Mouse (Mus musculus) myocyte (in vitro differentiated cells): ENCODE results near the gene Helt.

Experiments used
- POLR2A ChIP-seq: IDR thresholded peaks from one replicate; pipeline ENCODE4 v1.6.1; 2011; ENCODE audit warnings: low read depth, mild to moderate bottlenecking, control low read depth, moderate library complexity; ENCODE audit not compliant: insufficient read length
- TCF12 ChIP-seq: IDR thresholded peaks from one replicate; pipeline ENCODE4 v1.6.1; 2011; ENCODE audit warnings: mild to moderate bottlenecking, control low read depth; ENCODE audit not compliant: poor library complexity, insufficient read depth, severe bottlenecking

DNA sequence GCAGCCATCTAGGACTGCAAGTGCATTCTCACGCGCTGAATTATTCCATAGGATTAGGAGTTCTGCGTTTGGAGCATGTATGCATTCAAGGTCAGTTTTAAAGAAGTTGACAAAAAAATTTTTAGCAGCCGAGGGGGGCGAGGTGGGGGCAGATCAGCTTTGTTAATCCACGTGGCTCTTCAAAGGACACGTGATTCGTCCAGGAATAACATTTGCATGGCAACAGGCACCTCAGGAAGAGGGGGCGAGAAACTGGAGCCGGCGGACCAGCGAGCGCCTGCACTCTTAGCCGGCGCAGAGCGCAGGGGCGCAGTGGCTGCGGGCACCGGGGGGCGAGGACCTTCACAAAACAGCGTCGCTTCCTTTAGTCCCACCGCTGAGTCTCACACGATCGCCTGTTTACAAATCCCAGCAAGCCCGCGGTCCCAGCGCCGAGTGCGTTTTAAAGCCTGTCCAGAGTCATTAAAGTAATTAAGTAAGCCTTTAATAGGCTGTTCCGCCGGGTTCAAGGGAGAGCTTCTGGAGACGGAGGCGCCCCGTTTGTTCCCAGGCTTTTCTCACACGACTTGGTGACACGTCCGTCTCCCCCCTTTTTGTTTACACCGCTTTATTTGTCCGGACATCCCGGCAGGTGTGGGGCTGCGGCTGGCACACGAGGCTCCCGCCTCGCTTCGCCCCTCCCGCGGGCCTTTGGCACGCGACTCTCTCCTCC is at the start of gene Helt:
- TF ChIP-seq TCF12 (no peak), POLR2A (no peak)
